Mouse (Mus musculus) neural tube, embryonic 12.5 days (tissue): ENCODE results near the gene Aff3. TPM values are rescaled to one million over a fixed set of nuclear protein-coding genes. Genes with fewer than 3 reads are reported as not detected.

Experiments
- ATAC-seq: fragments of 200-750 bp; cut with Nextera tagmentation; 2 replicates; pipeline ENCODE4 v1.8.0; 2017; ENCODE audit warnings: low read depth, mild to moderate bottlenecking, moderate TSS enrichment, moderate library complexity; ENCODE audit not compliant: low FRiP score
- H3K27ac ChIP-seq: fragments of 300-500 bp; sonication (generic); 2 replicates; pipeline ENCODE4 v1.5.1; 2016
- H3K27me3 ChIP-seq: fragments of 300-500 bp; sonication (generic); replicated peaks from 2 replicates; pipeline ENCODE4 v1.6.1; 2016; ENCODE audit warnings: mild to moderate bottlenecking
- H3K36me3 ChIP-seq: fragments of 300-500 bp; sonication (generic); 2 replicates; pipeline ENCODE4 v1.6.1; 2016; ENCODE audit warnings: mild to moderate bottlenecking
- H3K4me1 ChIP-seq: fragments of 300-500 bp; sonication (generic); 2 replicates; pipeline ENCODE4 v1.6.1; 2016
- H3K4me2 ChIP-seq: fragments of 300-500 bp; sonication (generic); replicated peaks from 2 replicates; pipeline ENCODE4 v1.6.1; 2016; ENCODE audit warnings: mild to moderate bottlenecking
- H3K4me3 ChIP-seq: fragments of 300-500 bp; sonication (generic); 2 replicates; pipeline ENCODE4 v1.5.1; 2016
- H3K9ac ChIP-seq: fragments of 300-500 bp; sonication (generic); 2 replicates; pipeline ENCODE4 v1.6.1; 2016; ENCODE audit warnings: mild to moderate bottlenecking
- H3K9me3 ChIP-seq: fragments of 300-500 bp; sonication (generic); 2 replicates; pipeline ENCODE4 v1.6.1; 2016; ENCODE audit warnings: mild to moderate bottlenecking
- WGBS: fragments of 180-500 bp; shearing (Covaris S2); methylation state at CpG from one replicate; pipeline ENCODE4 v1.1.7; 2016; 5-methylcytosine and 5-hydroxymethylcytosine counted together
- polyA plus RNA-seq: library from polyadenylated mRNA; unstranded; fragments of >200 nt; fragmentation: Nextera tagmentation; extraction: Ambion mirVana; gene quantifications from 2 replicates; pipeline ENCODE4 v1.2.1, GENCODE M21; 2016

Gene Aff3
- polyA plus RNA-seq, 1 experiment from 2014 or later = 37.7 TPM

GRCm38 (mm10) chr1:38626739-38627661, 37.8 kb downstream of the Aff3 start:
- H3K4me1 ChIP-seq = peaks cover 41% of the 10 kb centered on the region
- H3K4me2 ChIP-seq = peak overlapping the region; percentile 88
- peak overlapping the region; percentile 87 for H3K4me3 ChIP-seq
- H3K36me3 ChIP-seq = no peaks in the 10 kb centered on the region
- H3K9me3 ChIP-seq = no peaks in the 10 kb centered on the region
- WGBS = under 1% methylated on average over 92 of the region's 133 CpGs
- ATAC-seq = peak; percentile 78
- H3K9ac ChIP-seq = peak overlapping the region; percentile 90
- H3K27ac ChIP-seq = peak overlapping the region; percentile 92
- H3K27me3 ChIP-seq = no peaks in the 10 kb centered on the region

- Histone ChIP-seq H3K27ac (peak overlapping the region; percentile 92), H3K4me3 (peak overlapping the region; percentile 87), H3K36me3 (no peaks in the 10 kb centered on the region), H3K4me2 (peak overlapping the region; percentile 88), H3K4me1 (peaks cover 40% of the 10 kb centered on the region), H3K9me3 (no peaks in the 10 kb centered on the region), H3K27me3 (no peaks in the 10 kb centered on the region), H3K9ac (peak overlapping the region; percentile 90)
- WGBS = 2% methylated on average over 10 of the region's 10 CpGs
- peak; percentile 35 for ATAC-seq
Measured at GRCm38 (mm10) chr1:38626388-38626738, 38.4 kb downstream of the Aff3 start.

GRCm38 (mm10) chr1:38621840-38622239, 42.9 kb downstream of the Aff3 start:
- ATAC-seq = no peak

GRCm38 (mm10) chr1:38620401-38620800, 44.4 kb downstream of the Aff3 start:
- H3K4me1 ChIP-seq = peaks cover 7% of the 10 kb centered on the region
- WGBS = 93% methylated on average over 6 of the region's 6 CpGs
- no peak overlapping the region for H3K27ac ChIP-seq
- no peak overlapping the region for H3K4me2 ChIP-seq
- ATAC-seq = no peak
- H3K9me3 ChIP-seq = no peaks in the 10 kb centered on the region
- H3K36me3 ChIP-seq = peaks cover 5% of the 10 kb centered on the region; the same call in 1 of the 2 replicates
- no peak overlapping the region for H3K4me3 ChIP-seq
- no peak overlapping the region for H3K9ac ChIP-seq
- H3K27me3 ChIP-seq = no peaks in the 10 kb centered on the region

More at GRCm38 (mm10) chr1:38621840-38622239, 42.9 kb downstream of the Aff3 start:
- Histone ChIP-seq H3K4me1 (peaks cover 16% of the 10 kb centered on the region), H3K9me3 (no peaks in the 10 kb centered on the region), H3K4me2 (no peak overlapping the region), H3K9ac (no peak overlapping the region), H3K36me3 (peaks cover 5% of the 10 kb centered on the region; the same call in 1 of the 2 replicates), H3K27ac (no peak overlapping the region), H3K27me3 (no peaks in the 10 kb centered on the region), H3K4me3 (no peak overlapping the region)
- 33% methylated on average over 4 of the region's 4 CpGs for WGBS

- peak overlapping the region; percentile 62 for H3K27ac ChIP-seq
- H3K4me3 ChIP-seq = no peak overlapping the region
- peaks cover 12% of the 10 kb centered on the region for H3K4me1 ChIP-seq
- H3K9me3 ChIP-seq = no peaks in the 10 kb centered on the region
- 17% methylated on average over 4 of the region's 4 CpGs for WGBS
- no peaks in the 10 kb centered on the region; the same call in 1 of the 2 replicates for H3K36me3 ChIP-seq
- ATAC-seq = peak; percentile 44; the same call in 1 of the 2 replicates
- no peaks in the 10 kb centered on the region for H3K27me3 ChIP-seq
- peak overlapping the region; percentile 8; the same call in 1 of the 2 replicates for H3K4me2 ChIP-seq
- H3K9ac ChIP-seq = no peak overlapping the region
Measured at GRCm38 (mm10) chr1:38606741-38607140, 58.0 kb downstream of the Aff3 start.

GRCm38 (mm10) chr1:38605426-38605825, 59.3 kb downstream of the Aff3 start:
- 86% methylated on average over 4 of the region's 4 CpGs for WGBS
- Histone ChIP-seq H3K4me2 (no peak overlapping the region), H3K4me1 (peaks cover 12% of the 10 kb centered on the region), H3K27ac (no peak overlapping the region), H3K9me3 (no peaks in the 10 kb centered on the region), H3K27me3 (no peaks in the 10 kb centered on the region), H3K9ac (no peak overlapping the region), H3K4me3 (no peak overlapping the region), H3K36me3 (no peaks in the 10 kb centered on the region; the same call in 1 of the 2 replicates)
- no peak for ATAC-seq

- Histone ChIP-seq H3K4me1 (peaks cover 12% of the 10 kb centered on the region), H3K27me3 (no peaks in the 10 kb centered on the region), H3K4me3 (no peak overlapping the region), H3K9me3 (no peaks in the 10 kb centered on the region), H3K9ac (no peak overlapping the region), H3K27ac (no peak overlapping the region), H3K36me3 (no peaks in the 10 kb centered on the region; the same call in 1 of the 2 replicates), H3K4me2 (no peak overlapping the region)
- ATAC-seq = no peak
- WGBS = 89% methylated on average over 7 of the region's 7 CpGs
Measured at GRCm38 (mm10) chr1:38604611-38605010, 60.1 kb downstream of the Aff3 start.

- H3K4me3 ChIP-seq = no peak overlapping the region
- H3K27ac ChIP-seq = no peak overlapping the region
- H3K4me1 ChIP-seq = peaks cover 10% of the 10 kb centered on the region
- H3K9ac ChIP-seq = no peak overlapping the region
- no peak for ATAC-seq
- 82% methylated on average over 11 of the region's 11 CpGs for WGBS
- no peaks in the 10 kb centered on the region for H3K27me3 ChIP-seq
- no peaks in the 10 kb centered on the region; the same call in 1 of the 2 replicates for H3K36me3 ChIP-seq
- no peaks in the 10 kb centered on the region for H3K9me3 ChIP-seq
- no peak overlapping the region for H3K4me2 ChIP-seq
Measured at GRCm38 (mm10) chr1:38601802-38602508, 62.8 kb downstream of the Aff3 start.

GRCm38 (mm10) chr1:38595311-38595710, 69.4 kb downstream of the Aff3 start:
- H3K4me3 ChIP-seq = no peak overlapping the region
- H3K4me1 ChIP-seq = peaks cover 18% of the 10 kb centered on the region; the same call in 1 of the 2 replicates
- no peak overlapping the region for H3K27ac ChIP-seq
- no peaks in the 10 kb centered on the region for H3K27me3 ChIP-seq
- no peaks in the 10 kb centered on the region for H3K36me3 ChIP-seq
- H3K4me2 ChIP-seq = no peak overlapping the region
- no peak overlapping the region for H3K9ac ChIP-seq
- ATAC-seq = no peak
- WGBS = 68% methylated on average over 3 of the region's 3 CpGs
- H3K9me3 ChIP-seq = no peaks in the 10 kb centered on the region

- Histone ChIP-seq H3K27ac (no peak overlapping the region), H3K9ac (no peak overlapping the region), H3K9me3 (no peaks in the 10 kb centered on the region), H3K36me3 (no peaks in the 10 kb centered on the region), H3K27me3 (no peaks in the 10 kb centered on the region), H3K4me1 (peaks cover 18% of the 10 kb centered on the region; the same call in 1 of the 2 replicates), H3K4me3 (no peak overlapping the region), H3K4me2 (no peak overlapping the region)
- WGBS = 62% methylated on average over 5 of the region's 5 CpGs
- ATAC-seq = no peak
Measured at GRCm38 (mm10) chr1:38594766-38595165, 70.0 kb downstream of the Aff3 start.

GRCm38 (mm10) chr1:38591194-38591593, 73.6 kb downstream of the Aff3 start:
- WGBS = 71% methylated on average over 8 of the region's 8 CpGs
- H3K9me3 ChIP-seq = no peaks in the 10 kb centered on the region
- peaks cover 27% of the 10 kb centered on the region for H3K4me1 ChIP-seq
- H3K36me3 ChIP-seq = no peaks in the 10 kb centered on the region
- H3K4me3 ChIP-seq = no peak overlapping the region
- H3K27me3 ChIP-seq = no peaks in the 10 kb centered on the region
- H3K9ac ChIP-seq = no peak overlapping the region
- no peak overlapping the region for H3K4me2 ChIP-seq
- no peak for ATAC-seq
- H3K27ac ChIP-seq = no peak overlapping the region

- no peak overlapping the region for H3K27ac ChIP-seq
- H3K27me3 ChIP-seq = no peaks in the 10 kb centered on the region
- H3K36me3 ChIP-seq = no peaks in the 10 kb centered on the region
- 83% methylated on average over 6 of the region's 6 CpGs for WGBS
- peaks cover 14% of the 10 kb centered on the region; the same call in 1 of the 2 replicates for H3K4me1 ChIP-seq
- no peak overlapping the region for H3K9ac ChIP-seq
- H3K9me3 ChIP-seq = no peaks in the 10 kb centered on the region
- no peak overlapping the region for H3K4me2 ChIP-seq
- no peak for ATAC-seq
- no peak overlapping the region for H3K4me3 ChIP-seq
Measured at GRCm38 (mm10) chr1:38588741-38589140, 76.0 kb downstream of the Aff3 start.
